Mouse (Mus musculus) kidney, adult 8-10 months (tissue): ENCODE measurements around the gene Gm12253.

Experiments
- DNase-seq, 2 experiments: peaks; one replicate each; pipeline ENCODE4 v3.0.0; 2022

The Gm12253 gene

GRCm38 (mm10) chr11:58432259-58432658 is at the start of gene Gm12253:
Gene Gm12253 (plus strand): TSS chr11:58432559.
- DNase-seq, result no peak

- DNase-seq, result no peak
Measured at GRCm38 (mm10) chr11:58399985-58400645, 32.2 kb upstream of the Gm12253 start.

GRCm38 (mm10) chr11:58400655-58401054 is 31.7 kb upstream of the Gm12253 start:
- no peak for DNase-seq

- peak in 1 of 2 experiments; percentile 25 for DNase-seq
Measured at GRCm38 (mm10) chr11:58408066-58408465, 24.3 kb upstream of the Gm12253 start.

- no peak for DNase-seq
Measured at GRCm38 (mm10) chr11:58418336-58418735, 14.0 kb upstream of the Gm12253 start.

GRCm38 (mm10) chr11:58420815-58421214 is 11.5 kb upstream of the Gm12253 start, which contains the start of gene 1810065E05Rik:
Gene 1810065E05Rik (plus strand): TSS chr11:58421111.
- DNase-seq, result no peak

- no peak for DNase-seq
Measured at GRCm38 (mm10) chr11:58437866-58438265, 5.5 kb downstream of the Gm12253 start.

- no peak for DNase-seq
Measured at GRCm38 (mm10) chr11:58452759-58453158, 20.4 kb downstream of the Gm12253 start, which contains the start of gene Lypd9. Gene Lypd9 (minus strand): TSS chr11:58452923.

GRCm38 (mm10) chr11:58453592-58453991 is 21.2 kb downstream of the Gm12253 start:
- DNase-seq, result no peak

- DNase-seq, result no peak
Measured at GRCm38 (mm10) chr11:58462170-58462569, 29.8 kb downstream of the Gm12253 start, which contains the start of gene Olfr30. Gene Olfr30 (minus strand): TSS chr11:58462270.
